Mouse (Mus musculus) liver, embryonic 16.5 days (tissue): Measurements from ENCODE around the gene Naa40. TPM values are rescaled to one million over a fixed set of nuclear protein-coding genes. Genes with fewer than 3 reads are reported as not detected.

Experiments used
- ATAC-seq: fragments of 200-750 bp; cut with Nextera tagmentation; 2 replicates; pipeline ENCODE4 v1.8.0; 2017; ENCODE audit warnings: low read depth, mild to moderate bottlenecking, moderate number of reproducible peaks, moderate library complexity
- H3K27ac ChIP-seq: fragments of 300-500 bp; sonication (generic); 2 replicates; pipeline ENCODE4 v1.5.1; 2014; ENCODE audit warnings: mild to moderate bottlenecking, low read length
- H3K27me3 ChIP-seq: fragments of 300-500 bp; sonication (generic); 2 replicates; pipeline ENCODE4 v1.6.1; 2014; ENCODE audit warnings: low read depth, low read length, mixed read lengths; ENCODE audit not compliant: control insufficient read depth, insufficient read depth
- H3K36me3 ChIP-seq: fragments of 300-500 bp; sonication (generic); 2 replicates; pipeline ENCODE4 v1.6.1; 2014; ENCODE audit warnings: mild to moderate bottlenecking; ENCODE audit not compliant: control insufficient read depth, insufficient read depth
- H3K4me1 ChIP-seq: fragments of 300-500 bp; sonication (generic); 2 replicates; pipeline ENCODE4 v1.6.1; 2014; ENCODE audit warnings: low read depth, low read length, mixed read lengths; ENCODE audit not compliant: control insufficient read depth
- H3K4me2 ChIP-seq: fragments of 300-500 bp; sonication (generic); 2 replicates; pipeline ENCODE4 v1.6.1; 2014; ENCODE audit warnings: low read depth, low read length, mixed read lengths
- H3K4me3 ChIP-seq: fragments of 300-500 bp; sonication (generic); 2 replicates; pipeline ENCODE4 v1.5.1; 2014; ENCODE audit warnings: low read depth, mild to moderate bottlenecking, low read length
- H3K9ac ChIP-seq: fragments of 300-500 bp; sonication (generic); 2 replicates; pipeline ENCODE4 v1.6.1; 2014; ENCODE audit warnings: low read depth, low read length
- H3K9me3 ChIP-seq: fragments of 300-500 bp; sonication (generic); replicated peaks from 2 replicates; pipeline ENCODE4 v1.6.1; 2016; ENCODE audit warnings: low read length; ENCODE audit not compliant: control insufficient read depth
- WGBS: fragments of 180-500 bp; shearing (Covaris S2); extraction: QIAGEN DNeasy Blood & Tissue Kit; methylation state at CpG from one replicate; pipeline ENCODE4 v1.1.7; 2014; ENCODE audit not compliant: insufficient replicate concordance; 5-methylcytosine and 5-hydroxymethylcytosine counted together
- polyA plus RNA-seq: library from polyadenylated mRNA; unstranded; fragments of >200 nt; fragmentation: Nextera tagmentation; extraction: Ambion mirVana; gene quantifications from 2 replicates; pipeline ENCODE4 v1.2.1, GENCODE M21; 2015

Gene Naa40
- polyA plus RNA-seq, 1 experiment from 2014 or later: 22.1 TPM

DNA sequence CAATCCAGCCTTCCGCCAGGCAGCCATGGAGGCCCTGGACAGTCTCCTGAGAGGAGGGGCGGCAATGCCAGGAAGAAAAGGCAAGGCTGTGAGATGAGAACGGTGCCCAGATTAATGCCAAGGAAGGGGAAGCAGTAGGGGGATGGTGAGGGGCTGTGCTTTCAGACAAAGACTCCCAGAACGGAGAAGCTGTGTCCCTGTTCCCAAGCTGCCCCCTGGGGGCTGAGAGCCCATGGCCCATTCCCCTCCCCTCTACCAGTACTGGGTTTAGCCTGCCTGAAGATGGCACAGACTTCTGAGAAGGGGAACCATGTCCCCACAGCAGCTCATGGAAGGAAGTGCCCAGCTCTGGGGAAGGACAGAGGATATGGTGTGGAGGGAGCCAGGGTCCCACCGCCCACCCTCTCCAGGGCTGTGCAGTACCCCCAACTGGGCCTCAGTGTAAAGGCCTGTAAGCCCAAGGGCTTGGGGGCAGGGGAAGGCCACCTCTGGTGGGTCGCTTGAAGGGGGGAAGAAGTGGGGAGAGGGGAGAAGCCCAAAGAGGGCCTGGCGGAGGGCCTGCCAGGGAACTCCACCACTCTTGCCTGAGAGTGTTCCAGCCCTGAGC, 35.2 kb upstream of the Naa40 start:
- Histone ChIP-seq H3K36me3 (peaks cover 22% of the 10 kb centered on the region), H3K4me2 (no peak overlapping the region), H3K9ac (no peak overlapping the region), H3K4me3 (no peak overlapping the region), H3K4me1 (peaks cover 3% of the 10 kb centered on the region; the same call in 1 of the 2 replicates), H3K27ac (no peak overlapping the region), H3K9me3 (no peaks in the 10 kb centered on the region), H3K27me3 (no peaks in the 10 kb centered on the region)
- no peak for ATAC-seq
- WGBS: 73% methylated on average over 7 of the region's 7 CpGs

DNA sequence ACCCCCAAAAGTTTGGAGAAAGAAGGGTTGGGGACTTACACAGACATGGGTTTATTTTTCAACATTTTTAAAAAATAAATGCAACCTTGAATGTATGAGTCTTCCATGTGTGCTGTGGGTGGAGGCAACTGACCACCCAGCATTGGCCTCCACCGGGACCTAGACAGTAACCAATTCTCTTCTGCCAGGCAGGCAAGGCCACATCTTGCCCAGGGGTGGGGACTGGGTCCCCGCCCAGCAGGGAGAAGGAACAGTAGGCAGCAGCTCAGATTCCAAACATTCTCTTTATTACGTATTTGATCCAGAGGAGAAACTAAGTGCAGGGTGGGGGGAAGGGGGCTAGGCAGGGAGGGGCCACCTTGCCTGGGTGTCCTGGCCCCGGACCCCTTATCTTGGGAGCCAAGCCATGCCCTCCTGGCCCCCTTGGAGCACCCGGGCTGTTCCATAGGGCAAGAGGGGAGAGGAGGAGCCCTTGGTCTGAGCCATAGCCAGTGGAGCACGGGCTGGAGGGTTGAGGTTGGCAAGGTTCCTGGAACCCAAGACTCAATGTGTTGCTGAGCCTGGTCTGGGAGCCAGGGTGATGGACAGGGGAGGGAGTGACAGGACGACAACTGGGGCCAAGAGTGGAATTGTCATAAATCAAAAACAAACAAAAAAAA, 34.3 kb upstream of the Naa40 start:
- Histone ChIP-seq H3K27ac (no peak overlapping the region), H3K36me3 (peaks cover 15% of the 10 kb centered on the region), H3K4me3 (no peak overlapping the region), H3K4me1 (peaks cover 3% of the 10 kb centered on the region; the same call in 1 of the 2 replicates), H3K27me3 (no peaks in the 10 kb centered on the region), H3K4me2 (no peak overlapping the region), H3K9me3 (no peaks in the 10 kb centered on the region), H3K9ac (no peak overlapping the region)
- ATAC-seq: no peak
- 60% methylated on average over 7 of the region's 7 CpGs for WGBS

DNA sequence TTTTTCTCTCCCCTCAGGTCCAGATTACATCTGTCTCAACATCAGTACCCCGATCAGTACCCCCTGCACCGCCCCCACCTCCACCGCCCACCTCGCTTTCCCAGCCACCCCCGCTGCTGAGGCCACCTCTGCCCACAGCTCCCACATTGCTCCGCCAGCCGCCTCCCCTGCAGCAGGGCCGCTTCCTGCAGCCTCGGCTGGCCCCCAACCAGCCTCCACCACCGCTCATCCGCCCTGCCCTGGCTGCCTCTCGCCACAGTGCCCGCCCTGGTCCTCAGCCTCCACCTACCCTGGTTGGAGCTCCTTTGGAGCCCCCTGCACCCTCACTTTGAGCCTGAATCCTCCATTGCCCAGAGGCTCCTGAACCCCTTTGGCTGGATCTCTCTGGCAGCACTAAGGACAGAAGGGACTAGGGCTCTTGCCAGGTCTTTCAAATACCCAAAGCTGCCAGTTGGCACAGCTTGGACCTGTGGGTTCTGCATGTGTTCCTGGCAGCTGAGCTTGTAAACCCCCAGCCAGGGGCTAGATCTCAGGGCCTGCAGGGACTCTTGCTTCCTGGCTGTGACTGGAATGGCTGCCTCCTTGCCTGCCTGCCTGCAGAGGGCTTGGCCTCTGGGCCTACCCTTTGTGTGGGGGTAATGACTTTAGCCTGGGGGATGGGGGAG, 33.5 kb upstream of the Naa40 start:
- Histone ChIP-seq H3K4me2 (no peak overlapping the region), H3K27ac (no peak overlapping the region), H3K4me1 (peaks cover 6% of the 10 kb centered on the region), H3K9me3 (no peaks in the 10 kb centered on the region), H3K36me3 (peaks cover 14% of the 10 kb centered on the region), H3K4me3 (no peak overlapping the region), H3K9ac (no peak overlapping the region), H3K27me3 (peaks cover 3% of the 10 kb centered on the region)
- WGBS: 69% methylated on average over 13 of the region's 13 CpGs
- no peak for ATAC-seq

DNA sequence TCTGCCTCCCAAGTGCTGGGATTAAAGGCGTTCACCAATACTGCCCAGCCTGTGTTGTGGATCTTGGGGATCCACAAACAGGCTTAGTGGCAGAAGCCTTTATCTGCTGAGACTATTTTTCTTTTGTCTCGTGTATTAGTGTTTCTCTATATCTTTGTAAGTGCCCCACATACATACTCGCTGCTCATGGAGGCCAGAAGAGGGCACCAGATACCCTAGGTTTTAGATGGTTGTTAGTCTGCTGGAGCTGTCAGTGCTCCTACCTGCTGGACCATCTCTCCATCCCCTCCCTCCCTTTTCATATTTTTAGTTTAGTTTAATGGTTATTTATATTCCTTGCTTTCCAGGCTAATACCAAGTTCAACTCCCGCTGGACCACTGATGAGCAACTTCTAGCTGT, 32.5 kb upstream of the Naa40 start:
- Histone ChIP-seq H3K27ac (no peak overlapping the region), H3K4me2 (no peak overlapping the region), H3K27me3 (peaks cover 12% of the 10 kb centered on the region), H3K9ac (no peak overlapping the region), H3K36me3 (peaks cover 14% of the 10 kb centered on the region), H3K9me3 (no peaks in the 10 kb centered on the region), H3K4me1 (peaks cover 10% of the 10 kb centered on the region), H3K4me3 (no peak overlapping the region)
- WGBS: 75% methylated on average over 4 of the region's 4 CpGs
- no peak for ATAC-seq

DNA sequence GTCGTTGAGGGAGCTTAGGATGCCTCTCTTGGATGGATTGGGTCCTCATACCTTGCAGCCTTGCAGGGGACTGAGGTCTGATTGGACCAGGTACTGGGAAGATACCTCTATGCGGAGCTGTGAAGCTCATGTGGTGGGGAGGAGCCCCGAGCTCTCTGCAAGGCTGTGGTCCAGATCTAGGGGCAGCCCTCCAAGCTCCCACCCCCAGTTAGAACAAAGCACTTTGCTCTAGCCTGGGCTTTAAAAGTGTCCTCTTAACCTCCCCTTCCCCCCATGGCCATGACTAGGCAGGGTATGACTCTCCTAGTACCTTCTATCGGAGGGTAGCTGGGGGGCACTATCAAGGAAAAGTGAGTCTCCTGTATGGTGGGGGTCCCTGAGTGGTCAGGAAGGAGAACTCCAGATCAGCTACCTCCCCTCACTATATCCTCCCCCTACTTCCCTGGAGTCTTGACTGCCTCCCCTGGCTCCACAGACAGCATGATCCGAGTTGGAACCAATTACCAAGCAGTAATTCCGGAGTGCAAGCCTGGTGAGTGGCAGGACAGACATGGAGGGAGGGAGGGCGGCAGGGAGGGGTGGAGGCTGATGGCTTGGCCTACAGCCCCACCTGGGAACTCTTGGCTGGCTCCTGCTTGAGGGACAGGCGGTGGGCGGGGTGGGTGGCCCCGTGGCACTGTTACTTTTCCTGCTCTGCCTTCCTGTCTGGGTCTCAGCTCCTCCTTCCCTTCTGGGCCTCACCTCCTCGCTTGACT, 28.5 kb upstream of the Naa40 start:
- Histone ChIP-seq H3K27ac (no peak overlapping the region), H3K27me3 (peaks cover 39% of the 10 kb centered on the region), H3K4me3 (peak overlapping the region; percentile 63), H3K4me2 (peak overlapping the region; percentile 87), H3K4me1 (peaks cover 25% of the 10 kb centered on the region), H3K9ac (no peak overlapping the region), H3K36me3 (no peaks in the 10 kb centered on the region), H3K9me3 (no peaks in the 10 kb centered on the region)
- WGBS: 16% methylated on average over 11 of the region's 11 CpGs
- no peak for ATAC-seq

DNA sequence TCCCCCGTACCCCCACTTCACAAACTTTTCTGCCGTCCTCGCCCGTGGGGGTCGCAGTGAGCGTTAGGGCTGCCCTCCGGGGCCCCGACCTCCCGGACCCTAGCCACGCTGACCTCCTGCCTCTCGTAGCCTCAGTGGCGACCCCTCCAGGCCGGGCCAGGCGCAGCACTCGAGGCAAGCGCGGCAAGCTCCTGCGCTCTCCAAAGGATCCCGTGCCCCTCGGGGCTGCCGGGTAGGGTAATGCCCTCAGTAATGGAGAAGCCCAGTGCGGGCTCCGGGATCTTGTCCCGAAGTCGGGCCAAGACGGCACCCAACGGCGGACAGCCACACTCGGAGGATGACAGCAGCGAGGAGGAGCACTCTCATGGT, 27.7 kb upstream of the Naa40 start:
- Histone ChIP-seq H3K27me3 (peaks cover 39% of the 10 kb centered on the region), H3K36me3 (no peaks in the 10 kb centered on the region), H3K4me2 (peak overlapping the region; percentile 87), H3K4me3 (peak overlapping the region; percentile 63), H3K4me1 (peaks cover 25% of the 10 kb centered on the region), H3K27ac (no peak overlapping the region), H3K9ac (peak overlapping the region; percentile 55), H3K9me3 (no peaks in the 10 kb centered on the region)
- WGBS: 0% methylated on average over 30 of the region's 30 CpGs
- ATAC-seq: peak; percentile 23

DNA sequence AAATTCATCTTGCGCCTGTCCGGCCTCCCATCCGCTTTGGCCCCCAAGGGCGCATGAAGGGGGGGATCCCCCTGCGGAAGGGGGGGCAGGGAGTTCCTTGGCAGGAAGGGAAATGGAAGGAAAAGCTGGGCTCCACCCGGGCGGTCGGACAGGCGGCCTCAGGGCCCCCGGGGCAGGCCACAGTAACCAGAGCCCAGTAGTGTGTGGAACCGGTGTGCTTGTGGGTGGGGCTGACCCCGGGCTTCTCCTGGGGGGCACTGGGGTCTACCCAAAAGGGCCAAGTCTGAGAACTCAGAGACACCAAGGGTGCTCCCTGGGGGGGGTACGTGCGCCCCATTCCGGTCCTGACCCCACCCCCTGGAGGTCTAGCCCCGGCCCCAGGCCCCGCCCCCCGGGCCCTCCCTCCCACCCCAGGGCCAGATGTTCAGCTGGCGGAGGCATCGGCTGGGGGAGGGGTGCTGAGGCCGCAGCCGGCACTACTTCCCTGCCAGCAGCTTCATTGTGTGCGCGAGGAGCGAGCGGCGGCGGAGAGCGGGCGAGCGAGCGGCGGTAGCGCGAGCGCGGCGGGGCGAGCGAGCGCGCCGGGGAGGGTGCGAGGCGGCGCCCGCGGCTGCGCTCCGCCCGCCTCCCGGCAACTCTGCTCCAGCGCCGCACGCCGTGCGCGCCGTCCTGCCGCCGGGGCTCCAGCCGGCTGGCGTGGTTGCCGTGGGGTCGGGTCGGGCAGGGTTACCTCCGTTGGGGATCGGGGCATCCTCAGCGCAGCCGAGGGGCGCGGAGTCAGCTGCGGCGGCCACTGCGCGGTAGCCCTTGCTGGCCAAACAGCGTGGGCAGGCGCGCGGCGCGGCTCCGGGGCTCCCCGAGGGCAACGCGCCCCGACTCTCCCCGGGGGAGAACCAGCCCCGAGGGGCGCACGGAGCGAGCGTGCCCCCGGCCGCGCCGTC, 27.1 kb upstream of the Naa40 start:
- Histone ChIP-seq H3K27me3 (peaks cover 39% of the 10 kb centered on the region), H3K4me1 (peaks cover 25% of the 10 kb centered on the region), H3K4me3 (peak overlapping the region; percentile 63), H3K9ac (peak overlapping the region; percentile 55), H3K36me3 (no peaks in the 10 kb centered on the region), H3K9me3 (no peaks in the 10 kb centered on the region), H3K4me2 (peak overlapping the region; percentile 87), H3K27ac (no peak overlapping the region)
- peak; percentile 55 for ATAC-seq
- WGBS: under 1% methylated on average over 55 of the region's 97 CpGs

DNA sequence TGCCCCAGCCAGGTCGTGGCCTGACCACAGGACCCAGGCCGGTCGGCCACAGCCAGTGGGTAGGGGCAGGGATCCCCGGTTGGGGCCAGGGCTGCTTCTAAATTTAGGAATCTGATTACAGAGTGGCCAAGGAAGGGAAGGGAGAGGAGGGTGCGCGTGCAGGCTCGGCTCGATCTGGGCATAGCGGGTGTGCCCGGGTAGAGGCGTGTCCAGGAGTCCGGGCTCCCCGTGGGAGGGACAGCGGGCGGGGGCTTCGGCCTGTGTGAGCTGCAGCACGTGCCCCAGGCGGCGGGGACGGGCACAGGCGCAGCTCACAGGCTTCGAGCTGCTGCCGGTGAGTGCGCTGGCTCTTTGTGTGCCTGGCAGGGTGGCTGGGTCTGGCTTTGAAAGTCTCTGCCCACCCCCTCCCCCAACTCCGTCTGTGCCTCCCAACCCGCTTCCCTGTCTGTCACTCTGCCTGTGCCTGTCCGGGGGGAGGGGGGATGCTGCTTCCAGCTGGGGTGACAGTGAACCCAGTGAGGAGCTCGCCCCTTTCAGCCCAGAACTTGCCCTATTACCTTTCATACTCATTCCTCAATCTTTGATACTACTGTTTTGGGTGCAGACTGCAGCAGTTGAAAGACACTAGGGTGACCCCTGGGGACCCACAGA, 26.2 kb upstream of the Naa40 start, which contains the start of gene Rcor2:
Gene Rcor2, plus strand, starts transcription at position 235 of the 651 bp plus-strand sequence.
- H3K36me3 ChIP-seq: no peaks in the 10 kb centered on the region
- peaks cover 25% of the 10 kb centered on the region for H3K4me1 ChIP-seq
- under 1% methylated on average over 28 of the region's 28 CpGs for WGBS
- peak within 1 kb of the TSS; percentile 63 for H3K4me3 ChIP-seq
- peak within 1 kb of the TSS; percentile 55 for H3K9ac ChIP-seq
- no peaks in the 10 kb centered on the region for H3K9me3 ChIP-seq
- H3K27ac ChIP-seq: no peak within 1 kb of the TSS
- H3K27me3 ChIP-seq: peaks cover 39% of the 10 kb centered on the region
- H3K4me2 ChIP-seq: peak within 1 kb of the TSS; percentile 87
- no peak; the same call in 1 of the 2 replicates for ATAC-seq
